Mouse (Mus musculus) kidney, adult 8-10 months (tissue): Measurements from ENCODE around the gene Nmur1.

Experiments
- DNase-seq, 2 experiments: peaks; one replicate each; pipeline ENCODE4 v3.0.0; 2022

The Nmur1 gene

DNA sequence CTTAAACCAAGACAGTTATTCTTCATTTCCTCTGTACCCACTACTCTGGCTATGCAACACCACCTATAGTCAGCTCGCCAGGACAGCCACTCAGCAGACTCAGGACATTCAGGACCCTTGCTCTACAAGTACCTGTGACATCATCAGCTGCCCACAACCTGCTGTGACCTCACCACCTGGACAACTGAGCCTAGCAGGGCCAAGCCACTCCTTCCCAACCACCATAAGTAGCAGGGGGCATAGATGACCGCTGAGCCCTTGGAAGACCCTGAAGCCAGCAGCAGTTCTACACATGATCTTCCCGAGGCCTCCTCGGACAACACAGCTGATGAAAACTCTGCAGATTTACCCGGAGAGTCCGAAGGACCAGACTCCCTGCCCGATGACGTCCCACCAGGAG, at the start of gene Nmur1, which contains the start of gene Tex44:
TSS of gene Nmur1 (minus strand) at position 101 of the 400 bp plus-strand sequence.
TSS of gene Tex44 (plus strand) at position 202 of the 400 bp plus-strand sequence.
- no peak for DNase-seq

- no peak for DNase-seq
These were observed 47.2 kb upstream of the Nmur1 start for GRCm38 (mm10) chr1:86473109-86473760.

GRCm38 (mm10) chr1:86472197-86472952, 46.3 kb upstream of the Nmur1 start:
- peak; percentile 81 to 82 for DNase-seq

DNA sequence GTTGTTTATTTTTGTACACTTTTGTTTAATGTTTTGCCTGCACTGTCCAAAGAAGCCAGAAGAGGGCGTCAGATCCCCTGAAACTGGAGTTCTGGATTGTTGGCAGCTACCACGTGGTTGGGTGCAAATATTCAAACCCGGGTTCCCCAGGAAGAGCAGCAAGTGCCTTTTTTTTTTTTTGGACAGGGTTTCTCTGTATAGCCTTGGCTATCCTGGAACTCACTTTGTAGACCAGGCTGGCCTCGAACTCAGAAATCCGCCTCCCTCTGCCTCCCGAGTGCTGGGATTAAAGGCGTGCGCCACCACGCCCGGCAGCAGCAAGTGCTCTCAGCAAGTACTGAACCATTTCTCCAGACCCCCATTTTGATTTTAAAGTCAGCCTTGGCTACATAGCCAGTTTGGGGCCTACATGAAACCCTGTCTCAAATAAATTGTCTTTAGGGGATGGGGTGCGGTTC, 45.5 kb upstream of the Nmur1 start:
- peak in 1 of 2 experiments; percentile 58 for DNase-seq

DNA sequence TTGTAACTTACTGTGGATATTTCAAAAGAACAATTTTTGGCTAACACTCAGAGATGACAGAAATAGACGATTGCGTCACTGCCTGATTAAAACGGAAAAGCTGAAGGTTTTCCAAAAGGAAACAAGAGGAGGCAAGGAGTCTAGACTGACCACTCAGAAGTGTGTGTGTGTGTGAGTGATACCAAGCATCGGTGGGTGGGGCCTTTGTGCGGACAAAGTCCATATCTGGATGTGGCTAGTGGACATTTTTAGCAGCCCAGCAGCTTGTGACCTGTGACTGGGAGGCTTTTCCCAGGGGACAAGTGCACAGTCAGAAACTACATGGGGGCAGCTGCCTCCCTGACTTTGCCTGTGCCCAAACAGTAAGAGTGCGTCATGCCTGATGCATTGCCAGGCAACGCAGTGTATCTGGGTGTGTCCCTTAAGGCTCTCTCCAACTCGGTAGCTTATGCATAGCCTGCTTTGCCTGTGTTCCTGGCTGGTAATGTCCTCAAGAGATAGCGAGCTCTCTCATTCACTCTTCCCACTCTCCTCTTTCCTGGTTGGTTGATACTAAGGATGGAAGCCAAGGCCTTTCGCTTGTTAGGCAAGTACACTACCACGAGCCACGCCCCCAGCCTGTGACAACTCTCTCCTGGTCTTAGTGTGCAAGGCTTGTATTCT, 44.6 kb upstream of the Nmur1 start:
- DNase-seq = peak; percentile 86 to 89

DNA sequence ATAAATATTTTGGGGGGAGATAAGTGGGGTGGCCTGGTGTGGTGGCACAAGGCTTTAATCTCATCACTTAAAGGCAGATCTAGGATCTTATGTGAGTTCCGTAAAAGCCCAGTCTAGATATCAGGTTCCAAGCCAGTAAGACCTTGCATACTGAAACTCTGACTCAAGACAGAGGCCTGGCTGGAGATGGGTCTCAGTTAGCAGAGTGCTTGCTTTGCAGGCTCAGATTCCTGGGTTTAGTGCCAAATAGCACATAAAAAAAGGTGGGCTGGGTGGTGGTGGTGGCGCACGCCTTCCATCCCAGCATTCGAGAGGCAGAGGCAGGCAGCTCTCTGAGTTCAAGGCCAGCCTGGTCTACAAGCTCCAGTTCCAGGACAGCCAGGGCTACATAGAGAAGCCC, 43.8 kb upstream of the Nmur1 start:
- no peak for DNase-seq

DNA sequence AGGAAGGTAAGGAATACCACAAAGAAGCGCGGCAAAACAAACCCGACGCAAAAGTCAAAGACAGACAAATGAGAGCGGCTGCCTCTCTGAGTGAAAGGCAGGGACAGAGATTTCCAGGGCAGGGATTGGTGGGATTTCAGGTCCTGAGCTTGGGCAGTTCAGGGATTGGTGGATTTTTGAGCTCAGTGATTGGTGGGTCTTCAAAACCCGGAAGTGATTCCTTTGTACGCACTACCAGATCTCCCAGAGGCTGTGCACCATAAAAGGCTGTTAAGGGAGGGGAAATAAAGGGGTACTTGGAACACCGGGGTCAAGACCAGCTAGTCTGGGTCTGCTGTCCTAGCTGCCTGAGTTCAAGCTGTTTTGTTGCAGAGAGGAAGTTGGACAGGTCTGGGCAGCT, 41.4 kb upstream of the Nmur1 start:
- DNase-seq = no peak

DNA sequence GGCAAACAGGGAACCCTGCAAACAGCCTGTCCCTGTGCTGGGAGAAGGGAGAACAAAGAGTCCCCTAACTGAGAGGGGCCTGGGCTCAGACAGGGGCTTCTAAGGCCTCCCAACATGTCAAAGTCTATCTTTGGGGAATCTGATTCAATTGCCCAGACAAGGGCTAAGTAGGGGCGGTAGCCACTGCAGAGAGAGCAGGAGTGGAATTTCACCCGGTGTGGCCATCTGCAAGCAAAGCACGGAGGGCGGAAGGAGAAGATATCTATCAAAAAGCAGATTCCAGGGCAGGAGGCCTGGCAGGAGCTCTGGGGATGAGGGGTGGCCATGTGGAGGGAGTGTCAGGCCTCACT, 38.8 kb upstream of the Nmur1 start:
- DNase-seq = no peak

- DNase-seq = no peak
These were observed 38.3 kb upstream of the Nmur1 start for GRCm38 (mm10) chr1:86464223-86464874.

DNA sequence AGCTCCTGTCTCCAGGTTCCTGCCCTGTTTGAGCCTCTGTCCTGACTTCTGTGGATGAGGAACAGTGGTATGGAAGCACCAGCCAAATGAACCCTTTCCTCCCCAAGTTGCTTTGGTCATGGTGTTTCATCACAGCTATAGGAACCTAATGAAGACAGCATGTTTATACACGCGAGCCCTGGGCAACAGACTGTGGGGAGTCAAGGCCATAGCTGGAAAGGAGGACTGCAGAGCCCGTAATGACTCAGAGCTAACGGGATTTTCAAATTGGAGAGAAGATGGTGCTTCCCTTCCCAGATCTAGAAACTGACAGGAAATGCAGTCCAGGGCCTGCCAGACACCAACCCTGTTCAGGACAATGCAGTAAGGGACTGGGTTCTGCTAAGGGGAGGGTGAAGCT, 33.3 kb upstream of the Nmur1 start:
- no peak for DNase-seq

- DNase-seq = no peak
These were observed 31.0 kb upstream of the Nmur1 start for GRCm38 (mm10) chr1:86456892-86457581.

DNA sequence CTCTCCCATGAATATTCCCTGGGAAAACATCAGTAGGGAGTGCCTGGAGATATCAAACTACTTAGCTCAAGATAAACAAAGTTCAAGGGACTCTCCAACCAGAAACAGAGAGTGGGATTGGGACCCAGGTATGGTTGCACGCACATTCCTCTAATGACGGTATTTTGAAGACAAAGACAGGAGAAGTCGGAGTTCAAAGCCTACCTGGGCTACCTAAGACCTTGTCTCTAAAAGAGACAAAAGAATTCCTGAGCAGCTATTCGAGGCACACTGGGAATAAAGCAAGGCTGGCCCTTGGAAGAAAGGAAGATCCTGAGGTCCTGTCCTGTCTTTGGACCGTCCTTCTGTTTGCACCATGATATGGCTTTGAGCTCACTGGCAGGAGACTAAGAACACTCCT, 26.7 kb upstream of the Nmur1 start:
- no peak for DNase-seq

DNA sequence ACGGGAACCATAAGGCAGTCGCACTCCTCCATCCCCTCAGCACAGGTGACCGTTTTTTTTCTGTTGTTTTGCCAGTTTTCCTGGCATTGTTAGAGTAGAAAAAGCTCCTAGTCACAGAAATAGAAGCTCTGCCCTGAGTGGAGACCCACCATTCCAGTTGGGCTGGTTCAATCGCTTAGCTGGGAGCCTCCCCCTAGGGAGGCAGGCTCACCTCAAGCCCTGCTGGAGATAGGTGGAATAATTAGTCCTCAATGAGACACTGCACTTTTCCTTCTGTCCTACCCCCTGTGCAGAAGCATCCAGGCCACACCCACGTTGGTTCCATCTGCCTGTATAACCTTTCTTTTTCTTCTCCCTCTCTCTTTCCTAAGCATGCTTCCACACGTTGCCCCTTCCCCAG, 23.9 kb upstream of the Nmur1 start:
- no peak for DNase-seq

DNA sequence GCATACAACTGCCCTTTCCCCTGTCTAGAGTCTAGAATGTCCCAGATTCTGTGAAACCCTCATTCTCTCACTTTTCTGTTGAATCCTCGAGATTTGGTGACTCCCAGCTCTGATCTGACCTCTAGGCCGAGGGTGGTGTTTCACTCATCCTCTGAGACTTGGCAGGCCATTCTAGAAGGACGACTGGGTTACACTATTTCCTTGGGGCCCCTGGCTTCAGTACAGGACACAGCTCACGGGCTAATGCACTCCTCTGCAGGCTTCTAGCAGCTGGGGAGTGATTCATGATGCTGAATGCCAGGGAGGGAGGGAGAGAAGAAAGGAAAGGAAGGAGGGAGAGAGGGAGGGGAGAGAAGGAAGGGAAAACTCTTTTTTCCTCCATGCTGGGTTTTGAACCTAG, 22.2 kb upstream of the Nmur1 start:
- DNase-seq = no peak

DNA sequence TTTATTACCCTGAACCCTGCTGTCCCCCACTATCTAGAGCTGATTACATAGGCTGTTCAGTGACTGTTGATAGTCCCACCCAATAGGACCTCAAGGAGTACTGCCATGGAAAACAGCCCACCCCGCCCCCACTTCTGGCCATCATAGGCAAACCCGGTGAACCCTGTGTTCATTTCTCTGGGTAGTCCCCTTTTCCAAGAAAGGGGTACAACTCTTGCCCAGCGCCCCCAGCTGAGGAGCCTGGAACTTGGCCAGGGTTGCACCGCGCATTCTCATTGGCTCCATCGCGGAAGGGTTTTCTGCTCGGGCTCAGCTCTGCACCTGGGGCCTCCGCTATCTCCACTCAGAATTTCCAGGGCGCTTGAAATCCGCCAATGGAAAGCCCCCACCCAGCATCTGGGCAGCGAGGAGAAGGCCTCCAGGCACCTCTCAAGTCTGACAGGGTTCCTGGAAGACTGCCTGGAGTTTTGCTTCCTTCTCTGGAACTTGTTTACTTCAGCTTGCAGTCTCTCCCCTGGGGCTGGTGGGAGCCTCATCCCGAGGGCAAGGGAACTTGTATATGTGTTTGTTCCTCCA, 21.7 kb upstream of the Nmur1 start:
- DNase-seq = no peak

- DNase-seq = no peak
These were observed 17.6 kb upstream of the Nmur1 start for GRCm38 (mm10) chr1:86443386-86444172.

DNA sequence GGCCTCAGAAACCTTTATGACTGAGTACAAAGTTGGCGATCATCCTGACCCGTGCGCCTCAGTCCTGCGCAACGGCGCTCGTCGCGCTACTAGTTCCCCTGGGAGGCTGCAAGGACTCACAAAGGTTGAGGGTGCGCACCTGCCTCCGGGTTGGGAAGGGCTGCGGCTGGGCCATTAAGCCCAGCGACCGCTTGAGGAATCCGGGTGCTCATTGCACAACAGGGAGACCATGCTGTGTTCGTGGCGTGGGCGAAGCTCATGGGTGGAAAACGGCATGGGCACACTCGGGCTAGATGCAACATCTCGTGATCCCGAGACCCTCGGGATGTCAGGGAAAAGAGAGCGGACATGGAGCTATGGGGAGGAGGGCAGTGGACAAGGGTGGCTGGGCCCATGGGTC, 16.8 kb upstream of the Nmur1 start:
- DNase-seq = no peak

GRCm38 (mm10) chr1:86441980-86442831, 16.2 kb upstream of the Nmur1 start:
- peak; percentile 82 to 88 for DNase-seq

- DNase-seq = no peak
These were observed 15.6 kb upstream of the Nmur1 start for GRCm38 (mm10) chr1:86441724-86441979.

GRCm38 (mm10) chr1:86440887-86441723, 15.1 kb upstream of the Nmur1 start:
- peak in 1 of 2 experiments; percentile 51 for DNase-seq
